Mouse (Mus musculus) heart, postnatal 25 days (tissue): ENCODE data around the gene Zfp422. TPM values are rescaled to one million over a fixed set of nuclear protein-coding genes. Genes with fewer than 3 reads are reported as not detected.
A peak's percentile ranks its signal among the peaks of the same experiment; 100 is the strongest.
"Not testable (repeated sequence)": the region's sequence is repeated elsewhere in the genome, so short reads cannot be mapped to it uniquely, and the experiment has no call there.

Source experiments
- DNase-seq: peaks from one replicate; pipeline ENCODE4 v3.0.0; 2022; ENCODE audit warnings: low spot score
- intact Hi-C: fragments of 180-260 bp; cut with DNase I; formaldehyde crosslinking; loops from one replicate; pipeline ENCODE4 v1.15.1; 2025
- total RNA-seq, 2 experiments: library from RNA; stranded (reverse); gene quantifications; 2 replicates each; pipeline ENCODE4 v1.2.3; 2021

The Zfp422 gene
- total RNA-seq, 2 experiments from 2014 or later = 19.0 to 20.8 TPM

- peak; percentile 51 for DNase-seq
- intact Hi-C loops = loop anchor here (5.0 to 10.0 kb wide), 4 partner anchors 34 to 1173 kb away; no protein-coding TSS in a partner anchor
Measured at GRCm38 (mm10) chr6:116651437-116652118, 22.8 kb upstream of the Zfp422 start.

- DNase-seq = peak; percentile 68
- intact Hi-C loops = loop anchor here (1.0 to 10.0 kb wide), 5 partner anchors 18 to 1174 kb away; no protein-coding TSS in a partner anchor
Measured at GRCm38 (mm10) chr6:116650406-116650805, 21.6 kb upstream of the Zfp422 start, which contains the start of gene Depp1. TSS of gene Depp1 (plus strand) at chr6:116650609.

GRCm38 (mm10) chr6:116649811-116650210, 21.0 kb upstream of the Zfp422 start:
- intact Hi-C loops = loop anchor here (1.0 to 10.0 kb wide), 6 partner anchors 18 to 1415 kb away; no protein-coding TSS in a partner anchor

GRCm38 (mm10) chr6:116647763-116648162, 19.0 kb upstream of the Zfp422 start:
- DNase-seq = peak; percentile 78
- intact Hi-C loops = loop anchor here (10.0 kb wide), 1 partner anchor 1413 kb away; no protein-coding TSS in a partner anchor

More at GRCm38 (mm10) chr6:116649811-116650210, 21.0 kb upstream of the Zfp422 start:
- DNase-seq = no peak

GRCm38 (mm10) chr6:116644335-116644734, 15.5 kb upstream of the Zfp422 start:
- peak; percentile 58 for DNase-seq
- intact Hi-C loops = loop anchor here (1.0 to 10.0 kb wide), 2 partner anchors 9 to 1410 kb away; no protein-coding TSS in a partner anchor

GRCm38 (mm10) chr6:116643881-116644280, 15.1 kb upstream of the Zfp422 start:
- DNase-seq = no peak
- intact Hi-C loops = loop anchor here (1.0 to 10.0 kb wide), 2 partner anchors 9 to 1409 kb away; no protein-coding TSS in a partner anchor

- intact Hi-C loops = loop anchor here (10.0 kb wide), 1 partner anchor 1408 kb away; no protein-coding TSS in a partner anchor
Measured at GRCm38 (mm10) chr6:116642942-116643341, 14.1 kb upstream of the Zfp422 start.

GRCm38 (mm10) chr6:116639663-116640062, 10.9 kb upstream of the Zfp422 start:
- intact Hi-C loops = loop anchor here (10.0 kb wide), 1 partner anchor 1405 kb away; no protein-coding TSS in a partner anchor
- no peak for DNase-seq

More at GRCm38 (mm10) chr6:116642942-116643341, 14.1 kb upstream of the Zfp422 start:
- no peak for DNase-seq

- intact Hi-C loops = no loop called here
- no peak for DNase-seq
Measured at GRCm38 (mm10) chr6:116638871-116639270, 10.1 kb upstream of the Zfp422 start.

- no peak for DNase-seq
- intact Hi-C loops = no loop called here
Measured at GRCm38 (mm10) chr6:116637496-116637895, 8.7 kb upstream of the Zfp422 start.

- intact Hi-C loops = no loop called here
- DNase-seq = no peak
Measured at GRCm38 (mm10) chr6:116636581-116637235, 7.9 kb upstream of the Zfp422 start.

- intact Hi-C loops = loop anchor here (1.0 kb wide), 1 partner anchor 9 kb away; no protein-coding TSS in a partner anchor
- peak; percentile 80 for DNase-seq
Measured at GRCm38 (mm10) chr6:116635251-116636180, 6.7 kb upstream of the Zfp422 start.

GRCm38 (mm10) chr6:116633741-116634695, 5.2 kb upstream of the Zfp422 start:
- DNase-seq = no peak
- intact Hi-C loops = loop anchor here (5.0 kb wide), 1 partner anchor 63 kb away; no protein-coding TSS in a partner anchor

GRCm38 (mm10) chr6:116632129-116632528, 3.3 kb upstream of the Zfp422 start:
- intact Hi-C loops = loop anchor here (1.0 to 5.0 kb wide), 2 partner anchors 18 to 65 kb away; partner anchors contain the start of gene Depp1
- DNase-seq = no peak

GRCm38 (mm10) chr6:116629766-116630165, 967 bp upstream of the Zfp422 start:
- intact Hi-C loops = loop anchor here (5.0 kb wide), 2 partner anchors 68 to 138 kb away; no protein-coding TSS in a partner anchor
- no peak for DNase-seq

GRCm38 (mm10) chr6:116628095-116628494, 704 bp downstream of the Zfp422 start:
- intact Hi-C loops = loop anchor here (5.0 kb wide), 1 partner anchor 139 kb away; no protein-coding TSS in a partner anchor
- no peak for DNase-seq

GRCm38 (mm10) chr6:116626417-116626816, 2.4 kb downstream of the Zfp422 start:
- DNase-seq = not testable (repeated sequence)
- intact Hi-C loops = loop anchor here (5.0 kb wide), 1 partner anchor 141 kb away; no protein-coding TSS in a partner anchor
